Mouse (Mus musculus): ENCODE measurements around the gene Tex12. TPM values are rescaled to one million over a fixed set of nuclear protein-coding genes. Genes with fewer than 3 reads are reported as not detected.
A peak's percentile ranks its signal among the peaks of the same experiment; 100 is the strongest.

Tex12 gene
- polyA plus RNA-seq, 1 experiment from 2014 or later = not detected

GRCm38 (mm10) chr9:50507570-50507969 lies 53.6 kb downstream of the Tex12 start:
- Histone ChIP-seq H3K9ac (ENCODE audit: low read depth, low read length) (no peak overlapping the region), H3K4me1 (ENCODE audit: control insufficient read depth, low read depth, low read length) (no peaks in the 10 kb centered on the region; the same call in 1 of the 2 replicates), H3K4me3 (ENCODE audit: low read depth, low read length) (no peak overlapping the region), H3K27me3 (ENCODE audit: control insufficient read depth, insufficient read depth, low read depth, low read length) (no peaks in the 10 kb centered on the region), H3K27ac (ENCODE audit: low read length) (no peak overlapping the region), H3K4me2 (ENCODE audit: low read depth, low read length) (no peak overlapping the region), H3K36me3 (ENCODE audit: control insufficient read depth, insufficient read depth) (no peaks in the 10 kb centered on the region), H3K9me3 (replicated peaks; ENCODE audit: control insufficient read depth, low read length) (no peaks in the 10 kb centered on the region)
- peak; percentile 65 for ATAC-seq (ENCODE audit: low read depth)
- 31% methylated on average over 7 of the region's 7 CpGs for WGBS (ENCODE audit: insufficient replicate concordance)

Other genes starting within 250 kb of the Tex12 start
- gene Rpl10-ps3, start 216.4 kb downstream of the Tex12 start, polyA plus RNA-seq (2015; fragmentation: Nextera tagmentation; extraction: Ambion mirVana) = 229 and 259 TPM in 2 replicates
- 0.27 and 0.51 TPM in 2 replicates for gene Plet1, start 66.8 kb downstream of the Tex12 start, polyA plus RNA-seq (2015; fragmentation: Nextera tagmentation; extraction: Ambion mirVana)
- 30.1 and 30.5 TPM in 2 replicates for gene Pts, start 32.6 kb downstream of the Tex12 start, polyA plus RNA-seq (2015; fragmentation: Nextera tagmentation; extraction: Ambion mirVana)
- gene Il18, start 6.5 kb downstream of the Tex12 start, polyA plus RNA-seq (2015; fragmentation: Nextera tagmentation; extraction: Ambion mirVana) = 12.0 and 13.3 TPM in 2 replicates
- gene Bco2, start 6.1 kb downstream of the Tex12 start, polyA plus RNA-seq (2015; fragmentation: Nextera tagmentation; extraction: Ambion mirVana) = 0.50 and 0.87 TPM in 2 replicates
- gene Sdhd, start 42.5 kb upstream of the Tex12 start, polyA plus RNA-seq (2015; fragmentation: Nextera tagmentation; extraction: Ambion mirVana) = 308 and 319 TPM in 2 replicates
- gene Timm8b, start 42.6 kb upstream of the Tex12 start, polyA plus RNA-seq (2015; fragmentation: Nextera tagmentation; extraction: Ambion mirVana) = 141 and 164 TPM in 2 replicates
- 0.55 and 0.90 TPM in 2 replicates for gene Pih1d2, start 56.0 kb upstream of the Tex12 start, polyA plus RNA-seq (2015; fragmentation: Nextera tagmentation; extraction: Ambion mirVana)
- gene Nkapd1, start 56.1 kb upstream of the Tex12 start, polyA plus RNA-seq (2015; fragmentation: Nextera tagmentation; extraction: Ambion mirVana) = 5.8 and 5.9 TPM in 2 replicates
- 21.6 and 22.5 TPM in 2 replicates for gene Dlat, start 98.5 kb upstream of the Tex12 start, polyA plus RNA-seq (2015; fragmentation: Nextera tagmentation; extraction: Ambion mirVana)
- gene Dixdc1, start 178.2 kb upstream of the Tex12 start, polyA plus RNA-seq (2015; fragmentation: Nextera tagmentation; extraction: Ambion mirVana) = 2.2 and 2.7 TPM in 2 replicates
- gene 2310030G06Rik, start 185.2 kb upstream of the Tex12 start, polyA plus RNA-seq (2015; fragmentation: Nextera tagmentation; extraction: Ambion mirVana) = 4.6 and 5.2 TPM in 2 replicates
- gene Cryab, start 190.0 kb upstream of the Tex12 start, polyA plus RNA-seq (2015; fragmentation: Nextera tagmentation; extraction: Ambion mirVana) = 9.9 and 16.1 TPM in 2 replicates
- 1.7 and 2.7 TPM in 2 replicates for gene Hspb2, start 191.0 kb upstream of the Tex12 start, polyA plus RNA-seq (2015; fragmentation: Nextera tagmentation; extraction: Ambion mirVana)
- 7.8 and 7.9 TPM in 2 replicates for gene Fdxacb1, start 206.9 kb upstream of the Tex12 start, polyA plus RNA-seq (2015; fragmentation: Nextera tagmentation; extraction: Ambion mirVana)
- gene Alg9, start 213.7 kb upstream of the Tex12 start, polyA plus RNA-seq (2015; fragmentation: Nextera tagmentation; extraction: Ambion mirVana) = 12.6 and 13.2 TPM in 2 replicates
- 19.6 and 22.6 TPM in 2 replicates for gene 1110032A03Rik, start 214.2 kb upstream of the Tex12 start, polyA plus RNA-seq (2015; fragmentation: Nextera tagmentation; extraction: Ambion mirVana)

Measured in liver, embryonic 16.5 days (tissue).